Mouse (Mus musculus) stomach, postnatal 0 days (tissue): ENCODE measurements around the gene Fbxo40. TPM values are rescaled to one million over a fixed set of nuclear protein-coding genes. Genes with fewer than 3 reads are reported as not detected.

Source experiments
- ATAC-seq: fragments of 200-750 bp; cut with Nextera tagmentation; 2 replicates; pipeline ENCODE4 v1.8.0; 2017; ENCODE audit not compliant: low FRiP score, low TSS enrichment
- DNase-seq: peaks from one replicate; pipeline ENCODE4 v3.0.0-alpha.2; 2016; ENCODE audit warnings: low spot score
- H3K27ac ChIP-seq: fragments of 300-500 bp; sonication (generic); replicated peaks from 2 replicates; pipeline ENCODE4 v1.5.1; 2014; ENCODE audit warnings: mild to moderate bottlenecking, control low read depth
- H3K27me3 ChIP-seq: fragments of 300-500 bp; sonication (generic); 2 replicates; pipeline ENCODE4 v1.6.1; 2014; ENCODE audit warnings: low read length; ENCODE audit not compliant: control insufficient read depth, insufficient read depth
- H3K36me3 ChIP-seq: fragments of 300-500 bp; sonication (generic); 2 replicates; pipeline ENCODE4 v1.6.1; 2014; ENCODE audit warnings: low read length, mixed read lengths; ENCODE audit not compliant: control insufficient read depth, insufficient read depth
- H3K4me1 ChIP-seq: fragments of 300-500 bp; sonication (generic); replicated peaks from 2 replicates; pipeline ENCODE4 v1.6.1; 2014; ENCODE audit warnings: antibody characterized with exemption; ENCODE audit not compliant: control insufficient read depth, insufficient read depth
- H3K4me2 ChIP-seq: fragments of 300-500 bp; sonication (generic); replicated peaks from 2 replicates; pipeline ENCODE4 v1.6.1; 2014; ENCODE audit warnings: low read depth, mild to moderate bottlenecking, control low read depth, moderate library complexity
- H3K4me3 ChIP-seq: fragments of 300-500 bp; sonication (generic); 2 replicates; pipeline ENCODE4 v1.5.1; 2014; ENCODE audit warnings: low read depth, low read length, control low read depth
- H3K9ac ChIP-seq: fragments of 300-500 bp; sonication (generic); 2 replicates; pipeline ENCODE4 v1.6.1; 2014; ENCODE audit warnings: mild to moderate bottlenecking, low read length, control low read depth, mixed read lengths
- H3K9me3 ChIP-seq: fragments of 300-500 bp; sonication (generic); 2 replicates; pipeline ENCODE4 v1.6.1; 2016; ENCODE audit warnings: low read length; ENCODE audit not compliant: control insufficient read depth
- CTCF ChIP-seq: IDR thresholded peaks from 2 replicates; pipeline ENCODE4 v1.5.1; 2016; ENCODE audit warnings: antibody characterized with exemption, low read depth, mild to moderate bottlenecking, moderate library complexity
- EP300 ChIP-seq: optimal IDR thresholded peaks from 2 replicates; pipeline ENCODE3; 2016; ENCODE audit warnings: antibody characterized with exemption
- WGBS: fragments of 180-500 bp; shearing (Covaris S2); extraction: QIAGEN DNeasy Blood & Tissue Kit; methylation state at CpG from one replicate; pipeline ENCODE4 v1.1.7; 2014; 5-methylcytosine and 5-hydroxymethylcytosine counted together
- polyA plus RNA-seq: library from polyadenylated mRNA; unstranded; fragments of >200 nt; fragmentation: Nextera tagmentation; extraction: Ambion mirVana; gene quantifications from 2 replicates; pipeline ENCODE4 v1.2.1, GENCODE M21; 2015

The Fbxo40 gene
- polyA plus RNA-seq, 1 experiment from 2014 or later = not detected

DNA sequence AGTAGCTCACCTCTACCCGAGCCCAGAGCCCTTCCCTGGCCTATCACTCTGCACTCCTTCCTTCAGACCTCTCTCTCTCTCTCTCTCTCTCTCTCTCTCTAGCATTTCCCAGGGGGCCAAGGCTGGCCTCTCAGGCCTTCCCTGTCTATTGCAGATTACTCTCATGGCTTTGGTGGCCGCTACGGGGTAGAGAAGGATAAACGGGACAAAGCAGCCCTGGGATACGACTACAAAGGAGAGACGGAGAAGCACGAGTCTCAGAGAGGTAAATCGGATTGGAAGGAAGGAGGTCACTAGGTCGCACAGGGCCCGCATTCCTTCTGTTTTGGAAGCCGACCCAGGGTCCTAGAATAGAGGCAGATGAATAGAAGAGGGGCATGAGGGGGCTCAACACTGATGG is 35.2 kb downstream of the Fbxo40 start:
- Histone ChIP-seq H3K27ac (no peak overlapping the region), H3K9ac (no peak overlapping the region), H3K4me2 (no peak overlapping the region), H3K9me3 (no peaks in the 10 kb centered on the region), H3K36me3 (no peaks in the 10 kb centered on the region), H3K4me3 (no peak overlapping the region), H3K4me1 (no peaks in the 10 kb centered on the region), H3K27me3 (no peaks in the 10 kb centered on the region)
- no peak for DNase-seq
- no peak for TF ChIP-seq CTCF
- TF ChIP-seq EP300 = no peak
- 61% methylated on average over 11 of the region's 11 CpGs for WGBS
- no peak for ATAC-seq

DNA sequence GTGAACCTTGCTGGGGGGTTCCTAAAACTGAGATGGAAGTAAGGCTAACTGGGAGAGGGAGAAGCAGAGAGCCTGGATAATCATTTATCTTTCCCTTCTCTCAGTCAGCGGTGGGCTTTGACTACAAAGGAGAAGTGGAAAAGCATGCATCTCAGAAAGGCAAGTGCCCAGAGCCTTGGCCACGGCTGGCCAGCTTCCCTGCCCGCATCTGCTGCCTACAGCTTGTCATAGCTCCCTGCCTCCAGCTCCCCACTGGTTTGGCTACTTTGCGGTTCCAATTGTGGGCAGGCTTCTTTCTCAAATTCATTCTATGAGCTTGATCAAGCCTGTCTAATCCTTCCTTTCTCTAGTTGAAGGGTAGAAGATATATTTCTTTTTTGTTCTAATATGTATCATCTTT is 39.2 kb downstream of the Fbxo40 start:
- DNase-seq = no peak
- Histone ChIP-seq H3K4me2 (no peak overlapping the region), H3K27ac (no peak overlapping the region), H3K9ac (no peak overlapping the region), H3K4me3 (no peak overlapping the region), H3K9me3 (no peaks in the 10 kb centered on the region), H3K27me3 (no peaks in the 10 kb centered on the region), H3K36me3 (no peaks in the 10 kb centered on the region), H3K4me1 (no peaks in the 10 kb centered on the region)
- TF ChIP-seq EP300 = no peak
- no peak for TF ChIP-seq CTCF
- ATAC-seq = no peak
- WGBS = 56% methylated on average over 4 of the region's 4 CpGs

DNA sequence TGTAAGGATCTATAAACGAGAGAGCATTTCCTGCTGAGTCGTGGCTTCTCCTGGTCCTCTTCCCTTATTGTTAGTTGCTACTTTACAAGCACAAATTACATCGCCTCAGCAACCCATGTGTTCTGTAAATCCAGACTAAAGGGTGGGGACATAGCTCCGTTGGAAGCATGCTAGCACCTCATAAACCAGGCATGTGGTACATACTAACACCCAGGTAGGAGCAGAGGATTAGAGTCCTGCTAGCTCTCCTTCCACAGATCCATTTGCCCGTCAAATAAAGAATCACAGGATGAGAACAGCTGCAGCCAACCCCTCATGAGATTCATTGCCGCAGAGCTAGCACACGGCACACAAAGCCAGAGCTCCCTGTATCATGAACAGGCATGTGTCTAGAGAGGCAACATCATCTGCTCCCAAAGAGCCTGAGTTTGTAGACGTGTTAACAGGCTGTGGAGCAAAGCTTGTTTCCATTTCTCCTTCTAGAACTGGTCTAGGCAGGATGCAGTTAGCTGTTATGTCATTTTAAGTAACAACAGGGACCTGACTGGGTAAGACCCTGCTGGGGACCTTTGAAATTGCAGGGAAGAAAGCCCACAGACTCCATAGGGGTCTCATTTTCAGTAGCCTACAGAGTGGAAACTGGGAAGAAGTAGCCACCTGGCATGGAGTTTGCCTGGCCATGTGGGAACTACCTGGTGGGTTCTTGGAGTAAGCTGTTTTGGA is 40.5 kb downstream of the Fbxo40 start:
- Histone ChIP-seq H3K9ac (no peak overlapping the region), H3K4me1 (no peaks in the 10 kb centered on the region), H3K27ac (no peak overlapping the region), H3K36me3 (no peaks in the 10 kb centered on the region), H3K9me3 (no peaks in the 10 kb centered on the region), H3K4me2 (no peak overlapping the region), H3K27me3 (no peaks in the 10 kb centered on the region), H3K4me3 (no peak overlapping the region)
- TF ChIP-seq EP300 (no peak), CTCF (no peak)
- 58% methylated on average over 8 of the region's 8 CpGs for WGBS
- ATAC-seq (no peak), DNase-seq (no peak)

DNA sequence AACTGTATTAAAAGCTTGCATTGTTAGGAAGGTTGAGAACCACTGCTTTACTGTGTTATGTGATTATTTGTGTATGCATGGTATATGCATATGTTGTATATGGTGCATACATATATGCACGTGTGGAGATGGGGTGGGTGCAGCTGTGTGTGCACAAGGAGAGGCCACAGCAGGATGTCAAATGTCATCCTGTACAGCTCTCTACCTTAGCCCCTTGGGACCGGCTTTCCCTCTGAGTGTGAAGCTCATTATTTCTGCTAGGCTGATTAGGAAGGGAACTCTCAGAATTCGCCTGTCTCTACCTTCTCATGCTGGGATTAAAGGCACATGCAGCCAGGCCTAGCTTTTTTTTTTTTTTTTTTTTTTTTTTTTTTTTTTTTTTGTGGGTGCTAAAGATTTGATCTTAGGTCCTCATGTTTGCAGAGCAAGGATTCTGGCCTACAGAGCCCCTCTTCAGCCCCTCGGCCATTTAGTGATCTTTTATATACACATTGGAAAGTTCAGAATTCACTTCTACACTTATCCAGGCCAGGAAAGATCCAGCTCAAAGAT is 42.5 kb downstream of the Fbxo40 start:
- no peak for DNase-seq
- Histone ChIP-seq H3K27ac (no peak overlapping the region), H3K4me3 (no peak overlapping the region), H3K4me1 (no peaks in the 10 kb centered on the region), H3K36me3 (no peaks in the 10 kb centered on the region), H3K27me3 (no peaks in the 10 kb centered on the region), H3K4me2 (no peak overlapping the region), H3K9ac (no peak overlapping the region), H3K9me3 (no peaks in the 10 kb centered on the region)
- TF ChIP-seq CTCF (no peak), EP300 (no peak)
- WGBS = 53% methylated on average over 4 of the region's 4 CpGs
- ATAC-seq = no peak

DNA sequence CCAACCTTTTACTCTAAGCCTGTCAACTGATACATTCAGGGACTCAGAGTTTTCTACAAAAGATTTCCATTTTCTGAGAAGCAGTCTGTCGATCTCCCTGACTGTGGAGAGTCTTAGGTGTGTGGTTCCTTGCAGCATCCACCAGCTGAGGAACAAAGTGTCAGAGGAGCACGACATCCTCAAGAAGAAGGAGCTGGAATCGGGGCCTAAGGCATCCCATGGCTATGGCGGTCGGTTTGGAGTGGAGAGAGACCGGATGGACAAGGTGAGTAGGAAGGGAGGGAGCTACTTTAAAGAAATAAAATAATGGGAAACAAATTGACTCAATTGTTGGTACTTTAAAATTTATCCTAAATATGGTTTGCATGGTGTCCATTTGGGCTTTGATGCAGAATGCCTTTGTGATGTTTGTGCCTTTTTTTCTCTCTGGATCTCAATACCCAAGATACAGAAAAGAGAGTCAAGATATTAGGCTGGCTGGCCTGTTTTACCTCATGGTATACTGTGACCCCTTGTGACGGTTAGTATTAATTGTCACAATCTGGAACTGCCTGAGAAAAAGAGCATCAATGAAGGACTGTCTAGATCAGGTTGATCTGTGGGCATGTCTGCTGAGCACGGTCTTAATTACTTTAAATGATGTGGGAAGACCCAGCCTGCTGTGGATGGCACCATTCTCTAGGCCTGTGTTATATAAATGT is 43.7 kb downstream of the Fbxo40 start:
- no peak overlapping the region for H3K4me3 ChIP-seq
- TF ChIP-seq CTCF (no peak), EP300 (no peak)
- H3K9me3 ChIP-seq = no peaks in the 10 kb centered on the region
- 71% methylated on average over 8 of the region's 8 CpGs for WGBS
- ATAC-seq (no peak), DNase-seq (no peak)
- no peak overlapping the region for H3K9ac ChIP-seq
- no peaks in the 10 kb centered on the region for H3K27me3 ChIP-seq
- H3K27ac ChIP-seq = no peak overlapping the region
- no peaks in the 10 kb centered on the region for H3K4me1 ChIP-seq
- H3K36me3 ChIP-seq = no peaks in the 10 kb centered on the region
- H3K4me2 ChIP-seq = no peak overlapping the region

DNA sequence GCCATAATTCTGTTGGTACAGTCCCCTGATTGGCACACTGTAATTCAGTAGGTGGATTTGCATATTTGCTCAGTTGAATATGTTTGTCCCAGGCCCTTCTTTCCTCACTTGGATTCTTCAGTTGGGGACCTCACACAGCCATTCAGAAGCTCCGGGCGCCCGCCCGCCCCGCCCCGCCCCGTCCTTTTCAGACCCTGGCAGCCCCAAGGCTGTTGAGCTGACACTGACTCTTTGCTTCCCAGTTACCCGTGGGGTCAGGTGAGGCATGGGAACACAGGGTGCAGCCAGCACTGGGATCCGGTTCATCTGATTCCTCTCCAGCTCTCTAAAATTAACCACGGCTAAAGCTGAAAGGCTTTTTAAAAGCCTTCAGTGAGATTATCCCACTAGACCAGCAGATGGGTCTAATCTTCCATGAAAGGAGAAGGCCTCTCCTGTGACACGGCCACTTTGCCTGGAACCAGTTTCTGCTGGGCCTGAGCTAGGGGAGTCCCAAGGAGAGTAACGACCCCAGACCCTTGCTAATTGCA is 45.3 kb downstream of the Fbxo40 start:
- no peak for TF ChIP-seq CTCF
- TF ChIP-seq EP300 = no peak
- no peaks in the 10 kb centered on the region for H3K36me3 ChIP-seq
- ATAC-seq (no peak), DNase-seq (no peak)
- 57% methylated on average over 12 of the region's 12 CpGs for WGBS
- no peaks in the 10 kb centered on the region for H3K4me1 ChIP-seq
- H3K27ac ChIP-seq = no peak overlapping the region
- H3K9me3 ChIP-seq = no peaks in the 10 kb centered on the region
- no peak overlapping the region for H3K4me3 ChIP-seq
- no peaks in the 10 kb centered on the region for H3K27me3 ChIP-seq
- H3K9ac ChIP-seq = no peak overlapping the region
- no peak overlapping the region for H3K4me2 ChIP-seq
